Mouse (Mus musculus): Measurements from ENCODE around the gene Dysf. TPM values are rescaled to one million over a fixed set of nuclear protein-coding genes. Genes with fewer than 3 reads are reported as not detected.

Dysf gene
- total RNA-seq, 1 experiment, result 12.8 TPM

- Histone ChIP-seq H3K27ac (ENCODE audit: insufficient read depth, low read depth, low read length, poor library complexity, severe bottlenecking) (no peak overlapping the region), H3K36me3 (ENCODE audit: control insufficient read depth, insufficient read depth, low read length, poor library complexity, severe bottlenecking) (no peaks in the 10 kb centered on the region), H3K4me1 (ENCODE audit: control insufficient read depth in 2 of 2, insufficient read depth in 2 of 2, low read length in 2 of 2, poor library complexity in 1 of 2) (0 out of 4 replicates have a peak, but pooled peaks cover 0 to 2% of the 10 kb centered on the region in 2 experiments), H3K4me3 (ENCODE audit: insufficient read depth in 1 of 2, low read depth in 1 of 2, low read length in 2 of 2, poor library complexity in 1 of 2, severe bottlenecking in 1 of 2) (no peak overlapping the region), H3K9me3 (ENCODE audit: control insufficient read depth, insufficient read depth, low read depth, low read length) (no peaks in the 10 kb centered on the region), H3K9ac (ENCODE audit: insufficient read depth, low read depth, low read length, poor library complexity, severe bottlenecking) (no peak overlapping the region)
- in situ Hi-C loops (cut with MboI; ENCODE audit: low sequenced_read_pairs in 2 of 2, unreplicated experiment in 2 of 2), result no loop called here
- no peak for TF ChIP-seq HCFC1 (IDR thresholded peaks at IDR 0.05; ENCODE audit: borderline replicate concordance, insufficient read depth, low read length)
- no peak for TF ChIP-seq MAFK (IDR thresholded peaks at IDR 0.05; ENCODE audit: insufficient read depth, low read depth, low read length)
- no peak for TF ChIP-seq CHD2 (IDR thresholded peaks at IDR 0.05; ENCODE audit: low read depth, low read length)
- no peak for TF ChIP-seq ZC3H11A (IDR thresholded peaks at IDR 0.05; ENCODE audit: borderline replicate concordance, low read depth, low read length)
- TF ChIP-seq ZNF384 (IDR thresholded peaks at IDR 0.05; ENCODE audit: low read depth, low read length), result no peak
- DNase-seq (ENCODE audit: low read depth, low spot score), result no peak
Observed at GRCm38 (mm10) chr6:84144393-84144792, 136.0 kb downstream of the Dysf start.

GRCm38 (mm10) chr6:84147206-84148004, 139.0 kb downstream of the Dysf start:
- Histone ChIP-seq H3K9ac (ENCODE audit: insufficient read depth, low read depth, low read length, poor library complexity, severe bottlenecking) (no peak overlapping the region), H3K27ac (ENCODE audit: insufficient read depth, low read depth, low read length, poor library complexity, severe bottlenecking) (no peak overlapping the region), H3K36me3 (ENCODE audit: control insufficient read depth, insufficient read depth, low read length, poor library complexity, severe bottlenecking) (no peaks in the 10 kb centered on the region), H3K4me3 (ENCODE audit: insufficient read depth in 1 of 2, low read depth in 1 of 2, low read length in 2 of 2, poor library complexity in 1 of 2, severe bottlenecking in 1 of 2) (no peak overlapping the region), H3K4me1 (ENCODE audit: control insufficient read depth in 2 of 2, insufficient read depth in 2 of 2, low read length in 2 of 2, poor library complexity in 1 of 2) (0 out of 4 replicates have a peak, but pooled peaks cover 0 to 2% of the 10 kb centered on the region in 2 experiments), H3K9me3 (ENCODE audit: control insufficient read depth, insufficient read depth, low read depth, low read length) (no peaks in the 10 kb centered on the region)
- no peak for DNase-seq (ENCODE audit: low read depth, low spot score)
- in situ Hi-C loops (cut with MboI; ENCODE audit: low sequenced_read_pairs in 2 of 2, unreplicated experiment in 2 of 2), result no loop called here
- TF ChIP-seq ZC3H11A (IDR thresholded peaks at IDR 0.05; ENCODE audit: borderline replicate concordance, low read depth, low read length), result no peak
- TF ChIP-seq HCFC1 (IDR thresholded peaks at IDR 0.05; ENCODE audit: borderline replicate concordance, insufficient read depth, low read length), result no peak
- TF ChIP-seq CHD2 (IDR thresholded peaks at IDR 0.05; ENCODE audit: low read depth, low read length), result no peak
- TF ChIP-seq MAFK (IDR thresholded peaks at IDR 0.05; ENCODE audit: insufficient read depth, low read depth, low read length), result no peak
- TF ChIP-seq ZNF384 (IDR thresholded peaks at IDR 0.05; ENCODE audit: low read depth, low read length), result no peak

DNA sequence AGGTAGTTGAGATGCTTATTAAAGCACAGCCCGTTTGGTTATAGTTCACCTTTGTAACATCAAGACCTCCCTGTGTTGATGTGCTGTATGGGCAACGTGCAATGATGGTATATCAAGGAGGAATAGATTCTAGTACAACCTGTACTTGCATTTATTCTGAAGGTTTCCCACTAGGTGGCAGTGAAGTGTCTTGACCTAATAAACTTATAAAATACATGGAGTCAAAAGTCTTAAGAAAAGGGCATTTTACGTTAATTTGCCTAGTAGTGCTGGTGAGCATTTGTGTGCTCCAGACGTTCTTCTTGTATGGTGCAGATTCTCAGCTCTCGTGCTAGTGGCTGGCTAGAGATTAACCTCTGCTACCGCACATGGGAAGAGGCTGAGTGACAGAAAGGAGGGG, 140.1 kb downstream of the Dysf start:
- in situ Hi-C loops (cut with MboI; ENCODE audit: low sequenced_read_pairs in 2 of 2, unreplicated experiment in 2 of 2), result no loop called here
- Histone ChIP-seq H3K4me3 (ENCODE audit: insufficient read depth in 1 of 2, low read depth in 1 of 2, low read length in 2 of 2, poor library complexity in 1 of 2, severe bottlenecking in 1 of 2) (no peak overlapping the region), H3K27ac (ENCODE audit: insufficient read depth, low read depth, low read length, poor library complexity, severe bottlenecking) (no peak overlapping the region), H3K9me3 (ENCODE audit: control insufficient read depth, insufficient read depth, low read depth, low read length) (no peaks in the 10 kb centered on the region), H3K4me1 (ENCODE audit: control insufficient read depth in 2 of 2, insufficient read depth in 2 of 2, low read length in 2 of 2, poor library complexity in 1 of 2) (0 out of 4 replicates have a peak, but pooled peaks cover 0 to 1% of the 10 kb centered on the region in 2 experiments), H3K36me3 (ENCODE audit: control insufficient read depth, insufficient read depth, low read length, poor library complexity, severe bottlenecking) (no peaks in the 10 kb centered on the region), H3K9ac (ENCODE audit: insufficient read depth, low read depth, low read length, poor library complexity, severe bottlenecking) (no peak overlapping the region)
- no peak for DNase-seq (ENCODE audit: low read depth, low spot score)
- TF ChIP-seq MAFK (IDR thresholded peaks at IDR 0.05; ENCODE audit: insufficient read depth, low read depth, low read length) (no peak), CHD2 (IDR thresholded peaks at IDR 0.05; ENCODE audit: low read depth, low read length) (no peak), HCFC1 (IDR thresholded peaks at IDR 0.05; ENCODE audit: borderline replicate concordance, insufficient read depth, low read length) (no peak), ZNF384 (IDR thresholded peaks at IDR 0.05; ENCODE audit: low read depth, low read length) (no peak), ZC3H11A (IDR thresholded peaks at IDR 0.05; ENCODE audit: borderline replicate concordance, low read depth, low read length) (no peak)

DNA sequence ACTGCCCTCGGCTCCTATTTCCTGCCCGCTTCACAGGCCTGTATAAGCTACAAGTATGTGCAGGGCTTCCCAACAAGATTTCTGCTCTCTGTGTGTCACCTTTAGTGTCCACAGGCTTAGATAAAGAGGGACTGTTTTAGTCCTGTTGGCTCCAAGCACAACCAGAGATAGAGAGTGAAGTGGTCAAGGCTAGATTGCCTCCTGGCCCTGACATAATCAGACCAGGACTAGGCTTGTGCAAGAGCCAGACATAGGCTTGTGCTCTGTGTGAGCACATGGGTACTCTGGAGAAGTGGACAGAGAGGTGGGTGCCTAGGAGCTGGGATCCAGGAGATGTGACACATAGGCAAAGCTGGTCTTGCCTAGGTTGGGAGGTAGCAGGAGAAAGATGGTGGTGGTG, 146.1 kb downstream of the Dysf start:
- Histone ChIP-seq H3K9ac (ENCODE audit: insufficient read depth, low read depth, low read length, poor library complexity, severe bottlenecking) (no peak overlapping the region), H3K4me3 (ENCODE audit: insufficient read depth in 1 of 2, low read depth in 1 of 2, low read length in 2 of 2, poor library complexity in 1 of 2, severe bottlenecking in 1 of 2) (no peak overlapping the region), H3K4me1 (ENCODE audit: control insufficient read depth in 2 of 2, insufficient read depth in 2 of 2, low read length in 2 of 2, poor library complexity in 1 of 2) (no peaks in the 10 kb centered on the region), H3K9me3 (ENCODE audit: control insufficient read depth, insufficient read depth, low read depth, low read length) (no peaks in the 10 kb centered on the region), H3K27ac (ENCODE audit: insufficient read depth, low read depth, low read length, poor library complexity, severe bottlenecking) (no peak overlapping the region), H3K36me3 (ENCODE audit: control insufficient read depth, insufficient read depth, low read length, poor library complexity, severe bottlenecking) (no peaks in the 10 kb centered on the region)
- TF ChIP-seq CHD2 (IDR thresholded peaks at IDR 0.05; ENCODE audit: low read depth, low read length) (no peak), ZNF384 (IDR thresholded peaks at IDR 0.05; ENCODE audit: low read depth, low read length) (no peak), ZC3H11A (IDR thresholded peaks at IDR 0.05; ENCODE audit: borderline replicate concordance, low read depth, low read length) (no peak), MAFK (IDR thresholded peaks at IDR 0.05; ENCODE audit: insufficient read depth, low read depth, low read length) (no peak), HCFC1 (IDR thresholded peaks at IDR 0.05; ENCODE audit: borderline replicate concordance, insufficient read depth, low read length) (no peak)
- in situ Hi-C loops (cut with MboI; ENCODE audit: low sequenced_read_pairs in 2 of 2, unreplicated experiment in 2 of 2), result no loop called here
- DNase-seq (ENCODE audit: low read depth, low spot score), result no peak
